Mouse (Mus musculus) G1E (cell line): Measurements from ENCODE around the gene Rtn4rl2. TPM values are rescaled to one million over a fixed set of nuclear protein-coding genes. Genes with fewer than 3 reads are reported as not detected.

Experiments used
- ATAC-seq: 2 replicates; pipeline ENCODE4 v1.8.0; 2016; ENCODE audit warnings: mild to moderate bottlenecking; ENCODE audit not compliant: insufficient number of reproducible peaks, poor library complexity, low FRiP score, severe bottlenecking; ENCODE audit errors: extremely low read depth
- DNase-seq: peaks from one replicate; pipeline ENCODE4 v3.0.0; 2012; ENCODE audit warnings: low spot score
- H3K27me3 ChIP-seq: 2 replicates; pipeline ENCODE4 v1.6.1; 2012; ENCODE audit warnings: mild to moderate bottlenecking, low read length, inconsistent platforms; ENCODE audit not compliant: insufficient read depth
- H3K36me3 ChIP-seq: replicated peaks from 2 replicates; pipeline ENCODE3; 2012; ENCODE audit warnings: mild to moderate bottlenecking, inconsistent platforms
- H3K4me1 ChIP-seq: 2 replicates; pipeline ENCODE4 v1.6.1; 2012; ENCODE audit warnings: low read depth, low read length, inconsistent platforms, mixed read lengths; ENCODE audit not compliant: insufficient read depth
- H3K4me3 ChIP-seq: 2 replicates; pipeline ENCODE4 v1.5.1; 2012; ENCODE audit warnings: low read depth, mild to moderate bottlenecking, inconsistent platforms, low read length, moderate library complexity, mixed read lengths
- H3K9me3 ChIP-seq: replicated peaks from 2 replicates; pipeline ENCODE4 v1.6.1; 2012; ENCODE audit warnings: inconsistent platforms
- CTCF ChIP-seq: IDR thresholded peaks from 2 replicates; pipeline ENCODE4 v1.5.1; 2012; ENCODE audit warnings: low read depth, low read length, inconsistent platforms, mixed read lengths
- GATA1 ChIP-seq: IDR thresholded peaks from 2 replicates; pipeline ENCODE4 v1.6.1; 2012; ENCODE audit warnings: borderline replicate concordance, low read length, inconsistent platforms, mixed read lengths
- GATA2 ChIP-seq: IDR thresholded peaks from 2 replicates; pipeline ENCODE4 v1.6.1; 2012; ENCODE audit warnings: low read depth, low read length, inconsistent platforms, borderline replicate concordance
- POLR2AphosphoS5 ChIP-seq: IDR thresholded peaks from 2 replicates; pipeline ENCODE4 v1.6.1; 2012; ENCODE audit warnings: low read depth, low read length, inconsistent platforms; ENCODE audit not compliant: insufficient replicate concordance
- TAL1 ChIP-seq: conservative IDR thresholded peaks from 2 replicates; pipeline ENCODE4 v1.6.1; 2012; ENCODE audit warnings: low read depth, low read length, inconsistent platforms, mixed read lengths
- polyA plus RNA-seq: library from polyadenylated mRNA; stranded (reverse); fragments of >175 nt; gene quantifications from 2 replicates; pipeline ENCODE4 v1.2.3, GENCODE M21; 2012
- total RNA-seq, 2 experiments: library from RNA; stranded (forward) in 1 of 2; stranded (reverse) in 1 of 2; fragments of 200-1000 nt in 1 of 2; fragments of >200 nt in 1 of 2; fragmentation: Nextera tagmentation in 1 of 2; gene quantifications; 2 replicates each; pipeline ENCODE4 v1.2.3; 2014 to 2017

The Rtn4rl2 gene
- total and polyA plus RNA-seq, 3 experiments: not detected

DNA sequence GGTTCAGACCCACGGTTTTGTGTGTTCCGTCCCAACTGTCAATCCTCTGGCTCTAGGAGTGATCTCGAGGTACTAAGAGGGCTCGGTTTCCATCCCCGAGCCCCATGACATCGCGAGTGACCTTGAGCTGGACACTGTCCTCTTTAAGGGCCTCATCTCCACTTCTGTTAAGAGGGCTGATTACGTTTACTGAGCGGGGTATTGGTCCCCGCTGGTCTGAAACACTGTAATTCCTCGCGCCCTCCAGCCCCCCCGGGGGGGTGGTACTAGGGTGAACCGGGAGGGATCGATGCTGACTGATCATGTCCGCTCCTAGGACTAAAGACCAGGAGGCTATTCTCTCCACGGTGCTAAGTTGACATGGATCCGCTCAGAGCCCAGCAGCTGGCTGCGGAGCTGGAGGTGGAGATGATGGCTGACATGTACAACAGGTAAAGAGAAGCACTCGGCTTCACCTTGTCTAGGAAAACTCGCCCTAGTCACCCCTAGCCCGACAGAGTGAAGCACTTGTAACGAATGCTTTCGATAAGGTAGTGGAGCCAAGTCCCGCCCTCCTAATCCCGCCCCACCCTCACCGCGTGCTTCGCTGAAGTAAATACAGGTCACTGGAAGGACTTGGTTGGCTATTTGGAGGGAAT, 59.1 kb downstream of the Rtn4rl2 start:
- Histone ChIP-seq H3K4me1 (peaks cover 52% of the 10 kb centered on the region), H3K36me3 (peaks cover 39% of the 10 kb centered on the region), H3K9me3 (no peaks in the 10 kb centered on the region), H3K4me3 (peak overlapping the region; percentile 80), H3K27me3 (peaks cover 6% of the 10 kb centered on the region)
- no peak for TF ChIP-seq TAL1
- TF ChIP-seq GATA1: no peak
- no peak for TF ChIP-seq POLR2AphosphoS5
- no peak for TF ChIP-seq GATA2
- no peak for TF ChIP-seq CTCF
- DNase-seq (peak; percentile 35), ATAC-seq (peak; percentile 50)

DNA sequence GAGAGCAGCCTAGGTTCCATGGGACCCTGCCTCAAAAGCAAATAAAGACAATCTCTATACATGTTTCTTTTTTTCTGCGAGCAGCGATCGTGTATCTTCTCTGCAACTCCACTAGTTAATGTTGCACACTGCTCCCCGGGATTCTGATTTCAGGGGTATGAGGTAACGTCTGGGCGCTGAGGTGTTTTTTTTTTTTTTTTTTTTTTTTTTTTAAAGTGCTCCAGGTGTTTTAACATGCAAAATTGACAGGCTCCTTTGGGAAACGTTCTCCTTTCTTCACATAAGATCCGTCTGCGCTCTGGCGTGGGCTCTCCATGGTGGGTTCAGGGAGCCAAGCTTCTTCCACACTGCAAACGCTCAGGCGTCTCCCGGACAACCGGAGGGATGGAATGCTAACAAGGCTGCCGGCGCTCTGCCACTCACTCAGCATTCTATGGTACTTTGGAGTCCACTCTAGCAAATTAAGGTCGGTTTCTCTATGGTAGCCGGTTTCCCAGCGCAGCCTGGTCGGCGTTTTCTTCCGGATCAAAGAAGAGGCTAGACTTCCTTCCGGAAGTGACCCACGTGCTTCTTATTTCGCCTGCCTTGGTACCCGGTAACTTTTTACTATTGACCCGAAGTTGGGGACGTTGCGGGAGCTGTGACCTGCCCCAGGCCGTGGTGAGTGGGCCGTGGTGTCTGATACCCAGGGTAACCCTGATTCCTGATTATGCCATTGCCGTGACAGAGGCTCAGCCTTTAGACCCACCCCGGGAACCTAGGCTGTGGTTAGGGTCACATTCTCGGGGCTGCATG, 59.8 kb downstream of the Rtn4rl2 start, which contains the start of gene Timm10:
TSS of gene Timm10 (plus strand) at position 510 of the 795 bp plus-strand sequence.
- H3K4me3 ChIP-seq: peak within 1 kb of the TSS; percentile 80
- peak; percentile 85 for DNase-seq
- no peaks in the 10 kb centered on the region for H3K9me3 ChIP-seq
- H3K36me3 ChIP-seq: peaks cover 33% of the 10 kb centered on the region
- H3K27me3 ChIP-seq: peaks cover 13% of the 10 kb centered on the region
- ATAC-seq: peak; percentile 95
- H3K4me1 ChIP-seq: peaks cover 47% of the 10 kb centered on the region
- no peak for TF ChIP-seq CTCF
- no peak for TF ChIP-seq POLR2AphosphoS5
- TF ChIP-seq GATA1: no peak
- TF ChIP-seq GATA2: no peak
- TF ChIP-seq TAL1: no peak

DNA sequence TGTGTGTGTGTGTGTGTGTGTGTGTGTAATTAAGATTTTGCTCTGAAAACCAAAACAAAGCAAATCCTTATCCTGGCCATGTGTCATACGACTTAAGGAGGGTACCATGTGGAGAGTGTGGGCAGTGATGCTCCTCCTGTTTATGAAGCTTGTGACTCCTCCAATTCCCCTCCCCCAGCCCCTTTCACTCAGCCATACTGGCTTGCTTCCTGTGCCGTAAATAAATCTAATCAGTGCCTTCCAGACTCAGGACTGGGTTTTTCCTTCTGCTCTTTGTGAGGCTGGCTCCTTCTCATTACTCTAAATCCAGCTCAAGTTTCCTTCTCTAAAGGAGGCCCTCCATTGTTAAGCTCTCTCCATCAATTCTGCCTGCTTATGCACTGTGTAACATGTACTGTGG, 63.3 kb downstream of the Rtn4rl2 start:
- no peak overlapping the region for H3K4me3 ChIP-seq
- no peak for DNase-seq
- no peak for TF ChIP-seq CTCF
- H3K9me3 ChIP-seq: no peaks in the 10 kb centered on the region
- ATAC-seq: no peak
- H3K36me3 ChIP-seq: peaks cover 1% of the 10 kb centered on the region
- peaks cover 30% of the 10 kb centered on the region for H3K4me1 ChIP-seq
- peaks cover 39% of the 10 kb centered on the region for H3K27me3 ChIP-seq

DNA sequence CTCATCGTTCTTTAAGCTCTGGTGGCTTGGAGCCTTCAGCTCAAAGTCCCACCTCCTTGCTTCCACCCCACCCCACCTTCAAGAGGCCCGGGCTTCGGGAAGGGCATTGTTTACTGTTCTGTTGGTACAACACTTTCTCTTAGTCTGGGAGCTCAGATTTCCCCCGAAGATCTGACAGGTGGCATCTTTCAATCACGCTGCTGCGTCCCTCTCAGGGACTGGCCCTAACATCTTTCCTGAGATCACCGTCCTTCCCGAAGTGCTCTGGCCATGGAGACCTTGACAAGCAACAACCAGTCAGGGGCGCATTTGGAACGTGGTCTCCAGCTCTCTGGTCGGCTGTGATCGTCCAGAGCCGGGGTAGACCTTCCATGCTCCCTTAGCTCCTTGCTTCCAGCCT, 64.0 kb downstream of the Rtn4rl2 start, which contains the start of gene Smtnl1:
TSS of gene Smtnl1 (minus strand) at position 101 of the 400 bp plus-strand sequence.
- H3K36me3 ChIP-seq: no peaks in the 10 kb centered on the region
- no peaks in the 10 kb centered on the region for H3K9me3 ChIP-seq
- no peak within 1 kb of the TSS for H3K4me3 ChIP-seq
- peaks cover 42% of the 10 kb centered on the region for H3K27me3 ChIP-seq
- H3K4me1 ChIP-seq: peaks cover 25% of the 10 kb centered on the region
- DNase-seq (no peak), ATAC-seq (no peak)
- TF ChIP-seq TAL1 (no peak), GATA1 (no peak), CTCF (no peak), GATA2 (no peak), POLR2AphosphoS5 (no peak)

Other genes starting within 250 kb of the Rtn4rl2 start
Only the 20 nearest of the 22 such genes appear.
- not detected in 2 replicates for gene Btbd18, start 227.6 kb downstream of the Rtn4rl2 start, total RNA-seq (2014; fragmentation: Nextera tagmentation)
- gene Btbd18, start 227.6 kb downstream of the Rtn4rl2 start, total RNA-seq (2017): 0.12 and 0.16 TPM in 2 replicates
- gene Btbd18, start 227.6 kb downstream of the Rtn4rl2 start, polyA plus RNA-seq: not detected in 2 replicates
- gene Selenoh, start 215.9 kb downstream of the Rtn4rl2 start, total RNA-seq (2014; fragmentation: Nextera tagmentation): 49.4 and 51.5 TPM in 2 replicates
- gene Selenoh, start 215.9 kb downstream of the Rtn4rl2 start, total RNA-seq (2017): 160 and 178 TPM in 2 replicates
- gene Selenoh, start 215.9 kb downstream of the Rtn4rl2 start, polyA plus RNA-seq: 381 and 384 TPM in 2 replicates
- not detected in 2 replicates for gene Gm28635, start 208.7 kb downstream of the Rtn4rl2 start, total RNA-seq (2014; fragmentation: Nextera tagmentation)
- gene Gm28635, start 208.7 kb downstream of the Rtn4rl2 start, total RNA-seq (2017): not detected in 2 replicates
- not detected in 2 replicates for gene Gm28635, start 208.7 kb downstream of the Rtn4rl2 start, polyA plus RNA-seq
- gene Med19, start 208.3 kb downstream of the Rtn4rl2 start, total RNA-seq (2014; fragmentation: Nextera tagmentation): 51.1 and 55.0 TPM in 2 replicates
- 26.8 and 33.1 TPM in 2 replicates for gene Med19, start 208.3 kb downstream of the Rtn4rl2 start, total RNA-seq (2017)
- gene Med19, start 208.3 kb downstream of the Rtn4rl2 start, polyA plus RNA-seq: 14.8 and 17.8 TPM in 2 replicates
- 96.2 and 113 TPM in 2 replicates for gene Tmx2, start 207.6 kb downstream of the Rtn4rl2 start, total RNA-seq (2014; fragmentation: Nextera tagmentation)
- 66.2 and 68.9 TPM in 2 replicates for gene Tmx2, start 207.6 kb downstream of the Rtn4rl2 start, total RNA-seq (2017)
- gene Tmx2, start 207.6 kb downstream of the Rtn4rl2 start, polyA plus RNA-seq: 3.9 and 4.0 TPM in 2 replicates
- 61.0 and 70.6 TPM in 2 replicates for gene Zdhhc5, start 171.5 kb downstream of the Rtn4rl2 start, total RNA-seq (2014; fragmentation: Nextera tagmentation)
- 32.6 and 38.0 TPM in 2 replicates for gene Zdhhc5, start 171.5 kb downstream of the Rtn4rl2 start, total RNA-seq (2017)
- 30.7 and 32.5 TPM in 2 replicates for gene Zdhhc5, start 171.5 kb downstream of the Rtn4rl2 start, polyA plus RNA-seq
- 30.0 and 30.7 TPM in 2 replicates for gene Clp1, start 159.4 kb downstream of the Rtn4rl2 start, total RNA-seq (2014; fragmentation: Nextera tagmentation)
- gene Clp1, start 159.4 kb downstream of the Rtn4rl2 start, total RNA-seq (2017): 44.7 and 51.0 TPM in 2 replicates
- gene Clp1, start 159.4 kb downstream of the Rtn4rl2 start, polyA plus RNA-seq: 0.98 and 1.1 TPM in 2 replicates
- 13.1 TPM in 1 of 2 replicates, not detected in the other for gene Ypel4, start 152.7 kb downstream of the Rtn4rl2 start, total RNA-seq (2014; fragmentation: Nextera tagmentation)
- gene Ypel4, start 152.7 kb downstream of the Rtn4rl2 start, total RNA-seq (2017): 0.29 and 0.44 TPM in 2 replicates
- gene Ypel4, start 152.7 kb downstream of the Rtn4rl2 start, polyA plus RNA-seq: 0.07 and 0.16 TPM in 2 replicates
- gene Gm19426, start 143.1 kb downstream of the Rtn4rl2 start, total RNA-seq (2014; fragmentation: Nextera tagmentation): not detected in 2 replicates
- not detected in 2 replicates for gene Gm19426, start 143.1 kb downstream of the Rtn4rl2 start, total RNA-seq (2017)
- not detected in 2 replicates for gene Gm19426, start 143.1 kb downstream of the Rtn4rl2 start, polyA plus RNA-seq
- not detected in 2 replicates for gene Serping1, start 111.3 kb downstream of the Rtn4rl2 start, total RNA-seq (2014; fragmentation: Nextera tagmentation)
- gene Serping1, start 111.3 kb downstream of the Rtn4rl2 start, total RNA-seq (2017): not detected in 2 replicates
- not detected in 2 replicates for gene Serping1, start 111.3 kb downstream of the Rtn4rl2 start, polyA plus RNA-seq
- gene Ube2l6, start 87.9 kb downstream of the Rtn4rl2 start, total RNA-seq (2014; fragmentation: Nextera tagmentation): 37.2 and 74.5 TPM in 2 replicates
- gene Ube2l6, start 87.9 kb downstream of the Rtn4rl2 start, total RNA-seq (2017): 20.2 and 22.5 TPM in 2 replicates
- gene Ube2l6, start 87.9 kb downstream of the Rtn4rl2 start, polyA plus RNA-seq: 1.2 and 2.5 TPM in 2 replicates
- not detected in 2 replicates for gene Smtnl1, start 64.1 kb downstream of the Rtn4rl2 start, total RNA-seq (2014; fragmentation: Nextera tagmentation)
- not detected in 2 replicates for gene Smtnl1, start 64.1 kb downstream of the Rtn4rl2 start, total RNA-seq (2017)
- not detected in 2 replicates for gene Smtnl1, start 64.1 kb downstream of the Rtn4rl2 start, polyA plus RNA-seq
- gene Timm10, start 59.7 kb downstream of the Rtn4rl2 start, total RNA-seq (2014; fragmentation: Nextera tagmentation): 13.5 and 21.0 TPM in 2 replicates
- 51.5 and 54.9 TPM in 2 replicates for gene Timm10, start 59.7 kb downstream of the Rtn4rl2 start, total RNA-seq (2017)
- 13.3 and 19.5 TPM in 2 replicates for gene Timm10, start 59.7 kb downstream of the Rtn4rl2 start, polyA plus RNA-seq
- 0.29 and 62.5 TPM in 2 replicates for gene Slc43a1, start 47.9 kb downstream of the Rtn4rl2 start, total RNA-seq (2014; fragmentation: Nextera tagmentation)
- 0.05 and 0.12 TPM in 2 replicates for gene Slc43a1, start 47.9 kb downstream of the Rtn4rl2 start, total RNA-seq (2017)
- 0.03 TPM in 1 of 2 replicates, not detected in the other for gene Slc43a1, start 47.9 kb downstream of the Rtn4rl2 start, polyA plus RNA-seq
- gene Slc43a3, start 49.9 kb upstream of the Rtn4rl2 start, total RNA-seq (2014; fragmentation: Nextera tagmentation): 116 and 137 TPM in 2 replicates
- gene Slc43a3, start 49.9 kb upstream of the Rtn4rl2 start, total RNA-seq (2017): 85.2 and 90.3 TPM in 2 replicates
- gene Slc43a3, start 49.9 kb upstream of the Rtn4rl2 start, polyA plus RNA-seq: 13.5 and 15.4 TPM in 2 replicates
- gene Prg2, start 93.8 kb upstream of the Rtn4rl2 start, total RNA-seq (2014; fragmentation: Nextera tagmentation): not detected in 2 replicates
- gene Prg2, start 93.8 kb upstream of the Rtn4rl2 start, total RNA-seq (2017): 0.82 TPM in 1 of 2 replicates, not detected in the other
- not detected in 2 replicates for gene Prg2, start 93.8 kb upstream of the Rtn4rl2 start, polyA plus RNA-seq
- gene Prg3, start 101.5 kb upstream of the Rtn4rl2 start, total RNA-seq (2014; fragmentation: Nextera tagmentation): not detected in 2 replicates
- gene Prg3, start 101.5 kb upstream of the Rtn4rl2 start, total RNA-seq (2017): 88.3 and 92.3 TPM in 2 replicates
- 0.42 and 0.70 TPM in 2 replicates for gene Prg3, start 101.5 kb upstream of the Rtn4rl2 start, polyA plus RNA-seq
- gene Ssrp1, start 150.5 kb upstream of the Rtn4rl2 start, total RNA-seq (2014; fragmentation: Nextera tagmentation): 168 and 190 TPM in 2 replicates
- gene Ssrp1, start 150.5 kb upstream of the Rtn4rl2 start, total RNA-seq (2017): 304 and 315 TPM in 2 replicates
- 54.9 and 111 TPM in 2 replicates for gene Ssrp1, start 150.5 kb upstream of the Rtn4rl2 start, polyA plus RNA-seq
- 0.39 and 0.60 TPM in 2 replicates for gene P2rx3, start 150.8 kb upstream of the Rtn4rl2 start, total RNA-seq (2014; fragmentation: Nextera tagmentation)
- 0.05 and 0.06 TPM in 2 replicates for gene P2rx3, start 150.8 kb upstream of the Rtn4rl2 start, total RNA-seq (2017)
- gene P2rx3, start 150.8 kb upstream of the Rtn4rl2 start, polyA plus RNA-seq: not detected in 2 replicates
- gene Tnks1bp1, start 161.3 kb upstream of the Rtn4rl2 start, total RNA-seq (2014; fragmentation: Nextera tagmentation): 2.6 and 3.0 TPM in 2 replicates
- gene Tnks1bp1, start 161.3 kb upstream of the Rtn4rl2 start, total RNA-seq (2017): 1.7 and 2.8 TPM in 2 replicates
- gene Tnks1bp1, start 161.3 kb upstream of the Rtn4rl2 start, polyA plus RNA-seq: 5.2 and 5.7 TPM in 2 replicates